Mouse (Mus musculus): ENCODE measurements at regions not wholly inside any gene's neighbourhood (a gene's known extent, or its start where the extent isn't known, plus 50 kb on each side); places are given as distances from the start of the nearest gene placed in this dataset.

- Histone ChIP-seq H3K4me3 (replicated peaks) (no peak overlapping the region), H3K9me3 (ENCODE audit: control insufficient read depth, low read length) (no peaks in the 10 kb centered on the region), H3K36me3 (ENCODE audit: control insufficient read depth) (no peaks in the 10 kb centered on the region), H3K4me1 (ENCODE audit: control insufficient read depth) (no peaks in the 10 kb centered on the region), H3K27me3 (ENCODE audit: control insufficient read depth) (no peaks in the 10 kb centered on the region)
- TF ChIP-seq GATA1 (IDR thresholded peaks at IDR 0.05; ENCODE audit: low read length) (no peak), TAL1 (IDR thresholded peaks at IDR 0.05; ENCODE audit: low read length) (no peak)
Measured at GRCm38 (mm10) chr12:109968303-109968702, 310.6 kb upstream of the Dio3 start.

- TF ChIP-seq GATA1 (IDR thresholded peaks at IDR 0.05; ENCODE audit: low read length) (no peak), TAL1 (IDR thresholded peaks at IDR 0.05; ENCODE audit: low read length) (no peak)
Measured at GRCm38 (mm10) chr12:109971508-109971907, 307.4 kb upstream of the Dio3 start.

GRCm38 (mm10) chr12:109972366-109973015, 306.4 kb upstream of the Dio3 start:
- TF ChIP-seq TAL1 (IDR thresholded peaks at IDR 0.05; ENCODE audit: low read length) (no peak), GATA1 (IDR thresholded peaks at IDR 0.05; ENCODE audit: low read length) (no peak)
- H3K36me3 ChIP-seq (ENCODE audit: control insufficient read depth): no peaks in the 10 kb centered on the region
- H3K9me3 ChIP-seq (ENCODE audit: control insufficient read depth, low read length): no peaks in the 10 kb centered on the region
- H3K4me3 ChIP-seq (replicated peaks): no peak overlapping the region
- no peaks in the 10 kb centered on the region for H3K4me1 ChIP-seq (ENCODE audit: control insufficient read depth)
- H3K27me3 ChIP-seq (ENCODE audit: control insufficient read depth): no peaks in the 10 kb centered on the region

More at GRCm38 (mm10) chr12:109971508-109971907, 307.4 kb upstream of the Dio3 start:
- H3K9me3 ChIP-seq (ENCODE audit: control insufficient read depth, low read length): no peaks in the 10 kb centered on the region
- no peaks in the 10 kb centered on the region for H3K27me3 ChIP-seq (ENCODE audit: control insufficient read depth)
- H3K4me3 ChIP-seq (replicated peaks): no peak overlapping the region
- no peaks in the 10 kb centered on the region for H3K4me1 ChIP-seq (ENCODE audit: control insufficient read depth)
- no peaks in the 10 kb centered on the region for H3K36me3 ChIP-seq (ENCODE audit: control insufficient read depth)

- Histone ChIP-seq H3K4me3 (replicated peaks) (no peak overlapping the region), H3K9me3 (ENCODE audit: control insufficient read depth, low read length) (no peaks in the 10 kb centered on the region)
Measured at GRCm38 (mm10) chr12:109973598-109973997, 305.3 kb upstream of the Dio3 start.

GRCm38 (mm10) chr12:109975176-109975972, 303.5 kb upstream of the Dio3 start:
- H3K4me3 ChIP-seq (replicated peaks): no peak overlapping the region
- H3K27me3 ChIP-seq (ENCODE audit: control insufficient read depth): no peaks in the 10 kb centered on the region
- no peaks in the 10 kb centered on the region for H3K36me3 ChIP-seq (ENCODE audit: control insufficient read depth)
- H3K9me3 ChIP-seq (ENCODE audit: control insufficient read depth, low read length): no peaks in the 10 kb centered on the region
- no peak for TF ChIP-seq TAL1 (IDR thresholded peaks at IDR 0.05; ENCODE audit: low read length)
- no peak for TF ChIP-seq GATA1 (IDR thresholded peaks at IDR 0.05; ENCODE audit: low read length)
- no peaks in the 10 kb centered on the region for H3K4me1 ChIP-seq (ENCODE audit: control insufficient read depth)

More at GRCm38 (mm10) chr12:109973598-109973997, 305.3 kb upstream of the Dio3 start:
- H3K36me3 ChIP-seq (ENCODE audit: control insufficient read depth): no peaks in the 10 kb centered on the region
- TF ChIP-seq GATA1 (IDR thresholded peaks at IDR 0.05; ENCODE audit: low read length): no peak
- no peak for TF ChIP-seq TAL1 (IDR thresholded peaks at IDR 0.05; ENCODE audit: low read length)
- H3K27me3 ChIP-seq (ENCODE audit: control insufficient read depth): no peaks in the 10 kb centered on the region
- no peaks in the 10 kb centered on the region for H3K4me1 ChIP-seq (ENCODE audit: control insufficient read depth)

- Histone ChIP-seq H3K27me3 (ENCODE audit: control insufficient read depth) (no peaks in the 10 kb centered on the region), H3K9me3 (ENCODE audit: control insufficient read depth, low read length) (peaks cover 6% of the 10 kb centered on the region; the same call in 1 of the 2 replicates), H3K4me1 (ENCODE audit: control insufficient read depth) (no peaks in the 10 kb centered on the region), H3K4me3 (replicated peaks) (no peak overlapping the region), H3K36me3 (ENCODE audit: control insufficient read depth) (no peaks in the 10 kb centered on the region)
- no peak for TF ChIP-seq TAL1 (IDR thresholded peaks at IDR 0.05; ENCODE audit: low read length)
- no peak for TF ChIP-seq GATA1 (IDR thresholded peaks at IDR 0.05; ENCODE audit: low read length)
Measured at GRCm38 (mm10) chr12:109984651-109985050, 294.2 kb upstream of the Dio3 start.

GRCm38 (mm10) chr12:109993410-109993809, 285.5 kb upstream of the Dio3 start:
- H3K36me3 ChIP-seq (ENCODE audit: control insufficient read depth): no peaks in the 10 kb centered on the region
- TF ChIP-seq GATA1 (IDR thresholded peaks at IDR 0.05; ENCODE audit: low read length): no peak
- no peak for TF ChIP-seq TAL1 (IDR thresholded peaks at IDR 0.05; ENCODE audit: low read length)
- H3K4me3 ChIP-seq (replicated peaks): no peak overlapping the region
- H3K4me1 ChIP-seq (ENCODE audit: control insufficient read depth): no peaks in the 10 kb centered on the region
- H3K27me3 ChIP-seq (ENCODE audit: control insufficient read depth): no peaks in the 10 kb centered on the region
- peaks cover 12% of the 10 kb centered on the region for H3K9me3 ChIP-seq (ENCODE audit: control insufficient read depth, low read length)

GRCm38 (mm10) chr12:110002717-110003116, 276.2 kb upstream of the Dio3 start:
- TF ChIP-seq GATA1 (IDR thresholded peaks at IDR 0.05; ENCODE audit: low read length) (no peak), TAL1 (IDR thresholded peaks at IDR 0.05; ENCODE audit: low read length) (no peak)
- Histone ChIP-seq H3K36me3 (ENCODE audit: control insufficient read depth) (no peaks in the 10 kb centered on the region; the same call in 1 of the 2 replicates), H3K4me3 (replicated peaks) (no peak overlapping the region), H3K9me3 (ENCODE audit: control insufficient read depth, low read length) (no peaks in the 10 kb centered on the region), H3K4me1 (ENCODE audit: control insufficient read depth) (no peaks in the 10 kb centered on the region), H3K27me3 (ENCODE audit: control insufficient read depth) (no peaks in the 10 kb centered on the region)

GRCm38 (mm10) chr12:110009136-110009535, 269.7 kb upstream of the Dio3 start:
- no peaks in the 10 kb centered on the region for H3K36me3 ChIP-seq (ENCODE audit: control insufficient read depth)
- TF ChIP-seq TAL1 (IDR thresholded peaks at IDR 0.05; ENCODE audit: low read length): no peak
- TF ChIP-seq GATA1 (IDR thresholded peaks at IDR 0.05; ENCODE audit: low read length): no peak
- no peak overlapping the region for H3K4me3 ChIP-seq (replicated peaks)
- H3K4me1 ChIP-seq (ENCODE audit: control insufficient read depth): no peaks in the 10 kb centered on the region
- no peaks in the 10 kb centered on the region for H3K9me3 ChIP-seq (ENCODE audit: control insufficient read depth, low read length)
- no peaks in the 10 kb centered on the region for H3K27me3 ChIP-seq (ENCODE audit: control insufficient read depth)

All from erythroblast, embryonic 14.5 days (primary cell).